Mouse (Mus musculus) stomach, postnatal 0 days (tissue): ENCODE data around the gene D430042O09Rik. TPM values are rescaled to one million over a fixed set of nuclear protein-coding genes. Genes with fewer than 3 reads are reported as not detected.
A peak's percentile ranks its signal among the peaks of the same experiment; 100 is the strongest.

Source experiments
- ATAC-seq: fragments of 200-750 bp; cut with Nextera tagmentation; 2 replicates; pipeline ENCODE4 v1.8.0; 2017; ENCODE audit not compliant: low FRiP score, low TSS enrichment
- DNase-seq: peaks from one replicate; pipeline ENCODE4 v3.0.0-alpha.2; 2016; ENCODE audit warnings: low spot score
- H3K27ac ChIP-seq: fragments of 300-500 bp; sonication (generic); replicated peaks from 2 replicates; pipeline ENCODE4 v1.5.1; 2014; ENCODE audit warnings: mild to moderate bottlenecking, control low read depth
- H3K27me3 ChIP-seq: fragments of 300-500 bp; sonication (generic); 2 replicates; pipeline ENCODE4 v1.6.1; 2014; ENCODE audit warnings: low read length; ENCODE audit not compliant: control insufficient read depth, insufficient read depth
- H3K36me3 ChIP-seq: fragments of 300-500 bp; sonication (generic); 2 replicates; pipeline ENCODE4 v1.6.1; 2014; ENCODE audit warnings: low read length, mixed read lengths; ENCODE audit not compliant: control insufficient read depth, insufficient read depth
- H3K4me1 ChIP-seq: fragments of 300-500 bp; sonication (generic); replicated peaks from 2 replicates; pipeline ENCODE4 v1.6.1; 2014; ENCODE audit warnings: antibody characterized with exemption; ENCODE audit not compliant: control insufficient read depth, insufficient read depth
- H3K4me2 ChIP-seq: fragments of 300-500 bp; sonication (generic); replicated peaks from 2 replicates; pipeline ENCODE4 v1.6.1; 2014; ENCODE audit warnings: low read depth, mild to moderate bottlenecking, control low read depth, moderate library complexity
- H3K4me3 ChIP-seq: fragments of 300-500 bp; sonication (generic); 2 replicates; pipeline ENCODE4 v1.5.1; 2014; ENCODE audit warnings: low read depth, low read length, control low read depth
- H3K9ac ChIP-seq: fragments of 300-500 bp; sonication (generic); 2 replicates; pipeline ENCODE4 v1.6.1; 2014; ENCODE audit warnings: mild to moderate bottlenecking, low read length, control low read depth, mixed read lengths
- H3K9me3 ChIP-seq: fragments of 300-500 bp; sonication (generic); 2 replicates; pipeline ENCODE4 v1.6.1; 2016; ENCODE audit warnings: low read length; ENCODE audit not compliant: control insufficient read depth
- CTCF ChIP-seq: IDR thresholded peaks from 2 replicates; pipeline ENCODE4 v1.5.1; 2016; ENCODE audit warnings: antibody characterized with exemption, low read depth, mild to moderate bottlenecking, moderate library complexity
- EP300 ChIP-seq: optimal IDR thresholded peaks from 2 replicates; pipeline ENCODE3; 2016; ENCODE audit warnings: antibody characterized with exemption
- WGBS: fragments of 180-500 bp; shearing (Covaris S2); extraction: QIAGEN DNeasy Blood & Tissue Kit; methylation state at CpG from one replicate; pipeline ENCODE4 v1.1.7; 2014; 5-methylcytosine and 5-hydroxymethylcytosine counted together
- polyA plus RNA-seq: library from polyadenylated mRNA; unstranded; fragments of >200 nt; fragmentation: Nextera tagmentation; extraction: Ambion mirVana; gene quantifications from 2 replicates; pipeline ENCODE4 v1.2.1, GENCODE M21; 2015

The D430042O09Rik gene
- polyA plus RNA-seq: 2.1 and 2.4 TPM in 2 replicates

- Histone ChIP-seq H3K9ac (peak within 1 kb of the TSS; percentile 87), H3K4me3 (peak within 1 kb of the TSS; percentile 92), H3K4me1 (peaks cover 10% of the 10 kb centered on the region; the same call in 1 of the 2 replicates), H3K36me3 (peaks cover 10% of the 10 kb centered on the region), H3K27ac (peak within 1 kb of the TSS; percentile 94), H3K27me3 (no peaks in the 10 kb centered on the region), H3K9me3 (no peaks in the 10 kb centered on the region), H3K4me2 (peak within 1 kb of the TSS; percentile 86)
- under 1% methylated on average over 45 of the region's 45 CpGs for WGBS
- ATAC-seq (peak; percentile 98), DNase-seq (peak; percentile 99)
- TF ChIP-seq CTCF (no peak; the same call in 1 of the 2 replicates), EP300 (no peak)
Observed at GRCm38 (mm10) chr7:125707593-125708022, at the start of gene D430042O09Rik, which contains the start of gene Gtf3c1. Gene D430042O09Rik (plus strand): TSS chr7:125707888. Gene Gtf3c1 (minus strand): TSS chr7:125707780.

GRCm38 (mm10) chr7:125663654-125664053 lies 44.0 kb upstream of the D430042O09Rik start:
- DNase-seq (no peak), ATAC-seq (no peak)
- TF ChIP-seq CTCF: no peak
- TF ChIP-seq EP300: no peak
- Histone ChIP-seq H3K27me3 (no peaks in the 10 kb centered on the region), H3K4me1 (no peaks in the 10 kb centered on the region), H3K9ac (no peak overlapping the region), H3K27ac (no peak overlapping the region), H3K4me2 (no peak overlapping the region), H3K4me3 (no peak overlapping the region), H3K9me3 (no peaks in the 10 kb centered on the region), H3K36me3 (peaks cover 42% of the 10 kb centered on the region)
- WGBS: 73% methylated on average over 3 of the region's 3 CpGs

- Histone ChIP-seq H3K9ac (no peak overlapping the region), H3K4me1 (no peaks in the 10 kb centered on the region), H3K36me3 (peaks cover 62% of the 10 kb centered on the region), H3K4me2 (no peak overlapping the region), H3K9me3 (no peaks in the 10 kb centered on the region), H3K27me3 (no peaks in the 10 kb centered on the region), H3K27ac (no peak overlapping the region), H3K4me3 (no peak overlapping the region)
- 87% methylated on average over 6 of the region's 6 CpGs for WGBS
- no peak for ATAC-seq
- no peak for DNase-seq
- TF ChIP-seq CTCF (no peak), EP300 (no peak)
Observed at GRCm38 (mm10) chr7:125670865-125671264, 36.8 kb upstream of the D430042O09Rik start.

GRCm38 (mm10) chr7:125671396-125671795 lies 36.3 kb upstream of the D430042O09Rik start:
- 89% methylated on average over 8 of the region's 8 CpGs for WGBS
- H3K9ac ChIP-seq: no peak overlapping the region
- H3K4me2 ChIP-seq: no peak overlapping the region
- no peaks in the 10 kb centered on the region for H3K27me3 ChIP-seq
- peaks cover 65% of the 10 kb centered on the region for H3K36me3 ChIP-seq
- no peak for TF ChIP-seq EP300
- DNase-seq (no peak), ATAC-seq (no peak)
- no peaks in the 10 kb centered on the region for H3K9me3 ChIP-seq
- no peak overlapping the region for H3K27ac ChIP-seq
- no peak overlapping the region for H3K4me3 ChIP-seq
- H3K4me1 ChIP-seq: no peaks in the 10 kb centered on the region

- Histone ChIP-seq H3K4me2 (no peak overlapping the region), H3K9me3 (no peaks in the 10 kb centered on the region), H3K4me3 (no peak overlapping the region), H3K4me1 (no peaks in the 10 kb centered on the region), H3K36me3 (peaks cover 73% of the 10 kb centered on the region), H3K9ac (no peak overlapping the region), H3K27ac (no peak overlapping the region), H3K27me3 (no peaks in the 10 kb centered on the region)
- 62% methylated on average over 2 of the region's 2 CpGs for whole genome bisulfite sequencing
- peak; percentile 51 for DNase-seq
- TF ChIP-seq EP300 (no peak), CTCF (peak; percentile 84)
- ATAC-seq: no peak
Observed at GRCm38 (mm10) chr7:125674916-125675315, 32.8 kb upstream of the D430042O09Rik start.

- Histone ChIP-seq H3K4me2 (no peak overlapping the region), H3K27me3 (no peaks in the 10 kb centered on the region), H3K4me1 (no peaks in the 10 kb centered on the region), H3K9me3 (no peaks in the 10 kb centered on the region), H3K4me3 (no peak overlapping the region), H3K9ac (no peak overlapping the region), H3K27ac (no peak overlapping the region), H3K36me3 (peaks cover 65% of the 10 kb centered on the region)
- no peak for DNase-seq
- ATAC-seq: no peak
- TF ChIP-seq EP300 (no peak), CTCF (no peak)
- WGBS: 83% methylated on average over 8 of the region's 8 CpGs
Observed at GRCm38 (mm10) chr7:125678756-125679155, 28.9 kb upstream of the D430042O09Rik start.
